Mouse (Mus musculus): ENCODE data around the gene Trim15.

GRCm38 (mm10) chr17:36869955-36870810, 3.2 kb upstream of the Trim15 start:
- TF ChIP-seq CTCF (IDR thresholded peaks at IDR 0.05; ENCODE audit: control insufficient read depth, insufficient read depth, low read length) (no peak), POLR2A (IDR thresholded peaks at IDR 0.05; ENCODE audit: borderline replicate concordance, control insufficient read depth, low read depth, low read length) (peak; percentile 32; the same call in 1 of the 2 replicates)

Data from bone marrow, adult 2 months (tissue).